Mouse (Mus musculus): ENCODE results near the gene Trim47. TPM values are rescaled to one million over a fixed set of nuclear protein-coding genes. Genes with fewer than 3 reads are reported as not detected.
A peak's percentile ranks its signal among the peaks of the same experiment; 100 is the strongest.

Gene Trim47
- polyA plus RNA-seq (2012; rRNA removed) (25.5 and 35.2 TPM in 2 replicates), polyA plus RNA-seq (2014; fragmentation: Nextera tagmentation; extraction: Ambion mirVana) (25.1 and 28.5 TPM in 2 replicates)

DNA sequence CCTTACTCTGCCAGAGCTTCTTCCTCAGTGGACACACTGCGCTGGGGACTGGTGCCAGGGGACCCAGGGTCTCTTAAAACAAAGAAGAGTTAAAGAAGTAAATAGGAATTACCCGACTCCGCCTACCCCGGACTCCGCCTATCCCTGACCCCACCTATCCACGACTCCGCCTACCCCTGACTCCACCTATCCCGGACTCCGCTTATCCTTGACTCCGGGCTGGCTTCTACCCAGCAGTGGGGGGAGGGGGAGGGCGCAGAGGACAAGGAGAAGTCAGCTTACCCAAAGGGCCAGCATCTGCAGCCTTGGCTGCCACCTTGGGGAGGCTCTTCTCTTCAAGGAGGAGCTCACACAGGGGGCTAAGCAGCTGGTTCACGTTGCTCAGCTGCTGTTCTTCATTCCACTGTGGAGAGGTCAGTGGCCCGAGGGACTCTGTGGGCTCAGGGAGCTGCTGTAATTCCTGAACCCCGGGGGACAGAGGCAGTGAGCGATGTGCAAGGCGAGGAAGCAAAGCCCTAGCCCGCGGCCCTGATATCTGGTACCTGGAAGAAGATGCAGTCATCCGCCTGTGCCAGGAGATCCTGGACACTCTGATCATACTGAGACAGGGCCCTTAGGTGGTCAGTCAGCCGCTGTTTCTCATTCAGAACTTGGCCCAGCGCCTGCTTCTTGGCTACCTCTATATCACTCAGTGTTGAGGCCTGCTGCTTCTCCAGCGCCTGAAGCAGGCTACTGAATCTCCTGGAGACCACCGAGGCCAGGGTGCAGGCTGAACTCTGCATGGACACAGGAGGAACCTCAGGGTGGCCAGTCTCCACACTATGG lies at the start of gene Trim47:
Trim47 (minus strand) TSS at position 55 of the 825 bp plus-strand sequence.
- WGBS: 29% methylated on average over 23 of the region's 23 CpGs
- Histone ChIP-seq H3K4me1 (ENCODE audit: control insufficient read depth, insufficient read depth, low read length) (peaks cover 23% of the 10 kb centered on the region), H3K4me3 (replicated peaks; ENCODE audit: low read length) (peak within 1 kb of the TSS; percentile 13), H3K36me3 (ENCODE audit: control insufficient read depth, insufficient read depth, low read length) (peaks cover 14% of the 10 kb centered on the region), H3K9ac (ENCODE audit: low read depth, low read length, severe bottlenecking) (peak within 1 kb of the TSS; percentile 18; the same call in 1 of the 2 replicates), H3K27me3 (ENCODE audit: control insufficient read depth, insufficient read depth, low read length) (no peaks in the 10 kb centered on the region), H3K9me3 (ENCODE audit: control insufficient read depth, low read length) (no peaks in the 10 kb centered on the region), H3K4me2 (replicated peaks; ENCODE audit: low read depth, low read length, severe bottlenecking) (peak within 1 kb of the TSS; percentile 38), H3K27ac (replicated peaks; ENCODE audit: low read depth, low read length) (no peak within 1 kb of the TSS)
- DNase-seq (ENCODE audit: low spot score) (peak; percentile 52), ATAC-seq (ENCODE audit: low FRiP score, low read depth) (0 out of 2 replicates have a peak, but pooled peaks have one; percentile 17)
- TF ChIP-seq POLR2A (IDR thresholded peaks at IDR 0.05; ENCODE audit: borderline replicate concordance, extremely low read depth, insufficient read depth, insufficient read length): no peak

DNA sequence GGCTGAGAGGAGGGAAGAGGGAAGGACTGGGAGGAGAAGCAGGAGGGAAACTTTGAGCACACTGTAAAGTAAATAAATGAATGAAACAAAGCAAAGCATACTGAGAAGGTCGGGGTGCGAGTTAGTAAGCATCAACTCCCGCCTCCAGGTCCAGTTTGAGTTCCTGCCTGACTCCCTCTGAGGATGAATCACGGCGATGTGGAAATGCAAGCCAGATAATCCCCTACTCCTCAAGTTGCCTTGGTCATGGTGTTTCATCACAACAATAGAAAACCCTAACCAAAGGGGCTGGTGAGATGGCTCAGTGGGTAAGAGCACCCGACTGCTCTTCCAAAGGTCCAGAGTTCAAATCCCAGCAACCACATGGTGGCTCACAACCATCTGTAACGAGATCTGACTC lies 49.0 kb upstream of the Trim47 start:
- DNase-seq (ENCODE audit: low spot score) (no peak), ATAC-seq (ENCODE audit: low FRiP score, low read depth) (no peak)
- H3K4me1 ChIP-seq (ENCODE audit: control insufficient read depth, insufficient read depth, low read length): no peaks in the 10 kb centered on the region
- peaks cover 88% of the 10 kb centered on the region for H3K36me3 ChIP-seq (ENCODE audit: control insufficient read depth, insufficient read depth, low read length)
- no peaks in the 10 kb centered on the region for H3K27me3 ChIP-seq (ENCODE audit: control insufficient read depth, insufficient read depth, low read length)
- H3K4me2 ChIP-seq (replicated peaks; ENCODE audit: low read depth, low read length, severe bottlenecking): no peak overlapping the region
- H3K9me3 ChIP-seq (ENCODE audit: control insufficient read depth, low read length): no peaks in the 10 kb centered on the region
- no peak overlapping the region for H3K4me3 ChIP-seq (replicated peaks; ENCODE audit: low read length)
- no peak overlapping the region for H3K9ac ChIP-seq (ENCODE audit: low read depth, low read length, severe bottlenecking)
- TF ChIP-seq POLR2A (IDR thresholded peaks at IDR 0.05; ENCODE audit: borderline replicate concordance, extremely low read depth, insufficient read depth, insufficient read length): no peak
- 88% methylated on average over 7 of the region's 7 CpGs for WGBS
- H3K27ac ChIP-seq (replicated peaks; ENCODE audit: low read depth, low read length): no peak overlapping the region

DNA sequence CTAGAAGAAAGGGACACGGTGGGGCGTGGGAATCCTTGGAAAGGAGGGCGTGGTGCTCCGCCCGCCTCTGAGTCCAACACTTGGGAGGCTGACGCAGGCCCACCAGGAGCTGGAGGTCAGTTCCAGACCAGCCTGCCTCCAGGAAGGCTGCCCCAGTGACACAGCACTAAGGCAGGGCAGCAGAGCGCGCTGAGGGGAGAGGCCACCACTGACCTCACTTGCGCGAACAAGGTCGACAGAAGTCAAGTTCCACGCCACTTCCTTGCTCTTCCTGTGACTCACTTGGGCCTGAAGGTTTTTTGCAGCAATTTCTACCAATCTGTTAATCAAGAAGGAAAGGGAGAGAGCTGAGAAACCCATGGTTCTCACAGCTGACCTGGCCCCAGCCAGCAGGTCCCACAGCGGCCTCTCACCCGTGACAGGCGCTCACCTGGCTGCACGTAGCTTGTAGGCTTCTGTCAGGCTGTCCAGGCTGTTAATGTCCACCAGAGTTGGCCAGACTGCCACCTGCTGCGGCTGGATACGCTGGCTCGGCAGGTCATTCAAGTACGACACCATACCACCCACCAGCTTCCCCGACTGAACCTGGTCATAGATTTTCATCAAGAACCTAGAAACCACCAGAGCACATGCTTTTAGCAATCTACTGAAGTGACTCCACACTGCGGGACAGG lies 47.9 kb upstream of the Trim47 start:
- Histone ChIP-seq H3K27me3 (ENCODE audit: control insufficient read depth, insufficient read depth, low read length) (no peaks in the 10 kb centered on the region), H3K27ac (replicated peaks; ENCODE audit: low read depth, low read length) (no peak overlapping the region), H3K4me2 (replicated peaks; ENCODE audit: low read depth, low read length, severe bottlenecking) (no peak overlapping the region), H3K36me3 (ENCODE audit: control insufficient read depth, insufficient read depth, low read length) (peaks cover 79% of the 10 kb centered on the region), H3K9ac (ENCODE audit: low read depth, low read length, severe bottlenecking) (no peak overlapping the region), H3K4me1 (ENCODE audit: control insufficient read depth, insufficient read depth, low read length) (no peaks in the 10 kb centered on the region), H3K4me3 (replicated peaks; ENCODE audit: low read length) (no peak overlapping the region), H3K9me3 (ENCODE audit: control insufficient read depth, low read length) (no peaks in the 10 kb centered on the region)
- no peak for TF ChIP-seq POLR2A (IDR thresholded peaks at IDR 0.05; ENCODE audit: borderline replicate concordance, extremely low read depth, insufficient read depth, insufficient read length)
- DNase-seq (ENCODE audit: low spot score) (no peak), ATAC-seq (ENCODE audit: low FRiP score, low read depth) (no peak)
- WGBS: 91% methylated on average over 21 of the region's 22 CpGs

DNA sequence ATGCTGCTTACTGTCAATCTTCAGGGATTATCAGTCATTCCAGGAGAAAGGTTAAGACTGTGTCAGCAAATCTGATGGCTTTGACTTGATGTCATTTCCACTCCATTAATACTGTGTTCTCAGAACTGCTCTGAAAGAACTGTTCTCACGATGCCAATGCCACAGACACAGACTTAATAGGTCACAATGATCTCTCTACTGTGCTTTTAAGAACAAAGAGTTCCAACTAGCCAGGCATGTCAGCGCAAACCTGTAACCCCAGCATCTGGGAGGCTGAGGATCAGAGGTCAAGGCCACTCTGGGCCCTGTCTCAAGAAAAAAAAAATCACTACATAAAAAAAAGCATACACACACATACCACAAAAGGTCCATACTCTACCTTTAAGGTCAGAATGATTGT lies 44.9 kb upstream of the Trim47 start:
- Histone ChIP-seq H3K4me1 (ENCODE audit: control insufficient read depth, insufficient read depth, low read length) (peaks cover 5% of the 10 kb centered on the region), H3K4me2 (replicated peaks; ENCODE audit: low read depth, low read length, severe bottlenecking) (no peak overlapping the region), H3K9me3 (ENCODE audit: control insufficient read depth, low read length) (no peaks in the 10 kb centered on the region), H3K9ac (ENCODE audit: low read depth, low read length, severe bottlenecking) (no peak overlapping the region), H3K36me3 (ENCODE audit: control insufficient read depth, insufficient read depth, low read length) (peaks cover 54% of the 10 kb centered on the region), H3K27me3 (ENCODE audit: control insufficient read depth, insufficient read depth, low read length) (no peaks in the 10 kb centered on the region), H3K27ac (replicated peaks; ENCODE audit: low read depth, low read length) (no peak overlapping the region), H3K4me3 (replicated peaks; ENCODE audit: low read length) (no peak overlapping the region)
- WGBS: 88% methylated on average over 2 of the region's 2 CpGs
- ATAC-seq (ENCODE audit: low FRiP score, low read depth) (no peak), DNase-seq (ENCODE audit: low spot score) (no peak)
- no peak for TF ChIP-seq POLR2A (IDR thresholded peaks at IDR 0.05; ENCODE audit: borderline replicate concordance, extremely low read depth, insufficient read depth, insufficient read length)

DNA sequence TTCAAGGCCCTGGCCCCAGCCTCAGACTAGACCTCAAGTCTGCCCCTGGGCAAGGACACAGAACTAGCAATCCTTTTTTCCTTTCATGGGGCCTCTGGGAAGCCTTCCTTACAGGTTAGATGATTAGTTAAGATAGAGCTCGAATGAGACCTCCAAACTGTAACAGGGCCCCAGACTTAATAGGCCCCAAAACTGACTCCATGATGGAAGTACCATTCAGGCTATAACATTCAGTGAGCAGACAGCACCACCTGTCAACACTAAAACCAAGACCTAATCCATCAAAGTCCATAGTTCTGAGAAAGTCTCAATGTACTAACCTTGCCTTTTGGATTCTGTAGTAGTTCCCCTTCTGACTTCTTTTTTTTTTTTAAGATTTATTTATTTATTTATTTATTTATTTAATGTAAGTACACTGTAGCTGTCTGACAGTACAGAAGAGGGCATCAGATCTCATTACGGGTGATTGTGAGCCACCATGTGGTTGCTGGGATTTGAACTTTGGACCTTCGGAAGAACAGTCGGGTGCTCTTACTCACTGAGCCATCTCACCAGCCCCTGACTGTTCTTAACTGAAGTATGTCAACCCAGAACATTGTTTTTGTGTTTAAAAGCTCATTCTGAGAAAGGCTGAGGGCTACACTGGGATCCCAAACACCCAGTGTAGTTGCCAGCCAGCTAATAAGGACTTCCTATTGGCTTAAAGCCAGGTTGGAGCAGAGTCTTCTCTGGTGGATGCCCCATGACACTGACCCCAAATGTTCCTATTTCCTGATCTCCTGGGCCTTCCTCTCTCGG lies 43.2 kb upstream of the Trim47 start:
- no peak overlapping the region for H3K27ac ChIP-seq (replicated peaks; ENCODE audit: low read depth, low read length)
- no peak overlapping the region for H3K4me3 ChIP-seq (replicated peaks; ENCODE audit: low read length)
- no peak overlapping the region for H3K4me2 ChIP-seq (replicated peaks; ENCODE audit: low read depth, low read length, severe bottlenecking)
- 84% methylated on average over 5 of the region's 5 CpGs for WGBS
- no peak overlapping the region for H3K9ac ChIP-seq (ENCODE audit: low read depth, low read length, severe bottlenecking)
- H3K27me3 ChIP-seq (ENCODE audit: control insufficient read depth, insufficient read depth, low read length): no peaks in the 10 kb centered on the region
- ATAC-seq (ENCODE audit: low FRiP score, low read depth) (no peak), DNase-seq (ENCODE audit: low spot score) (no peak)
- peaks cover 43% of the 10 kb centered on the region for H3K36me3 ChIP-seq (ENCODE audit: control insufficient read depth, insufficient read depth, low read length)
- H3K9me3 ChIP-seq (ENCODE audit: control insufficient read depth, low read length): no peaks in the 10 kb centered on the region
- TF ChIP-seq POLR2A (IDR thresholded peaks at IDR 0.05; ENCODE audit: borderline replicate concordance, extremely low read depth, insufficient read depth, insufficient read length): no peak
- H3K4me1 ChIP-seq (ENCODE audit: control insufficient read depth, insufficient read depth, low read length): peaks cover 13% of the 10 kb centered on the region

Measured in limb, embryonic 14.5 days (tissue).